Mouse (Mus musculus): Measurements from ENCODE around the gene BC107364.

DNA sequence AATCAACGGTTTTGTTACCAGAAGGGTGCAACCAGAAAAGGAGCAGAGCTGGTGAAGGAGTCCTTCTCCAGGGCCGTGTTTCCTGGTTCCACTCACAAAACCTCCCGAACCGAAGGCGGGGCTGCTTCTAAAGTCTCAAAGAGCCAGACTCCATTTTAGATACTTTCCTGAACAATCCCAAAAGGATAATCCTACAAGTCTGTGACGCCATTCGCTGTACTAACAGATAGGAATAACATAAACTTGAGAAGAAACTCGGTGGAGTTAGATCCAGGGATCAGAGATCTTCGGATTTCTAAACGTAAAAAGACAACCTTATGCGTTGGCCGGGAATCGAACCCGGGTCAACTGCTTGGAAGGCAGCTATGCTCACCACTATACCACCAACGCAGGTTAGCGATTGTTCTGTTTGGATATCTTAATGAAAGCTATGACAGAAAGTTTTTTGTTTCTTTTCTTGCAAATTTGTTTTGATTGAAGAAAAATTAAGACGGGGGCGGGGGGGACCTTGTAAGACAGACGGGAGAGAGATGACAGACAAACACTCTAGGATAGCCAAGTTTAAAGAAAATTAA lies 48.7 kb upstream of the BC107364 start:
- TF ChIP-seq EP300 (IDR thresholded peaks at IDR 0.05; ENCODE audit: insufficient read depth, low read depth, low read length) (0 out of 2 replicates have a peak, but pooled peaks have one; percentile 38), POLR2A (IDR thresholded peaks at IDR 0.05; ENCODE audit: insufficient read depth, low read length) (no peak)
